ENCODE assay signal across 8 mouse cellular contexts in the genomic region with DNA sequence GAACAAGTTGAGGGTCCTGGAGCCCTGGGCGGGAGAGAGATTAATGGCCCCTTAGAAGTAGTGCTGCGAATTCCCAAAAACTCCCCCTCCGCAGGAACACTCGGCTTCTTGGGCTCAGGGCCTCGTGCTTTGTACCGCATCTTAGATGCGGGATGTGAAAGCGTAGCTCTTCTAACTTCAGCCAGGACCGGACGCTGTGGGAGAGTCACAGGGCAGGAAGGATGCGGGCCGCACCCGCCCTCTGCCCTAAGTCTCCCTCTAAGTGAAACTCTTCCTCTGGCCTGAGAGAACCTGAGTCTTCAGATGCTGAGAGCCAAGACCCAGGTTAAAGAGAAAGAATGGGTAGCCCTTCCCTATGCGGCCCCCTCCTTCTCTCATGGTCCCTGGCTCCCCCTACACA. TPM values are rescaled to one million over a fixed set of nuclear protein-coding genes. Genes with fewer than 3 reads are reported as not detected.
DNase-seq lines count a peak whose midpoint lies in the region; ATAC-seq and TF ChIP-seq lines count a peak whose summit lies in the region.

No protein-coding gene starts in this region.

- no peak for TF ChIP-seq EP300 in heart, postnatal 0 days (IDR thresholded peaks at IDR 0.05; ENCODE audit: low read depth)

- peaks cover 10% of the 10 kb centered on the region for H3K36me3 ChIP-seq in heart, postnatal 0 days (replicated peaks; ENCODE audit: control insufficient read depth, insufficient read depth, low read length)
- H3K36me3 ChIP-seq in limb, embryonic 12.5 days = peaks cover 16% of the 10 kb centered on the region
- no peaks in the 10 kb centered on the region for H3K36me3 ChIP-seq in midbrain, embryonic 16.5 days (ENCODE audit: control insufficient read depth, insufficient read depth, low read length)

- no peak for ATAC-seq in heart, postnatal 0 days (ENCODE audit: insufficient read depth, low read depth)
- no peak for ATAC-seq in limb, embryonic 12.5 days (ENCODE audit: insufficient number of reproducible peaks, insufficient read depth, low FRiP score, low TSS enrichment, low read depth)
- no peak for ATAC-seq in midbrain, embryonic 16.5 days

- H3K4me3 ChIP-seq in heart, postnatal 0 days (ENCODE audit: low read depth, low read length) = peak overlapping the region; percentile 86
- H3K4me3 ChIP-seq in limb, embryonic 12.5 days (replicated peaks) = peak overlapping the region; percentile 87
- peak overlapping the region; percentile 61 for H3K4me3 ChIP-seq in midbrain, embryonic 16.5 days (ENCODE audit: low read depth, low read length)

- no peak for TF ChIP-seq CTCF in heart, postnatal 0 days (IDR thresholded peaks at IDR 0.05; ENCODE audit: low read depth)

- H3K9me3 ChIP-seq in heart, postnatal 0 days (replicated peaks; ENCODE audit: control insufficient read depth, low read length) = no peaks in the 10 kb centered on the region
- no peaks in the 10 kb centered on the region for H3K9me3 ChIP-seq in limb, embryonic 12.5 days
- H3K9me3 ChIP-seq in midbrain, embryonic 16.5 days (replicated peaks; ENCODE audit: control insufficient read depth, low read length, poor library complexity, severe bottlenecking) = no peaks in the 10 kb centered on the region

- DNase-seq in 416B (ENCODE audit: low read depth) (peak; percentile 54), R1 (ENCODE audit: low read depth, low spot score) (peak; percentile 36)
- peak; percentile 36 for DNase-seq in heart, postnatal 0 days (ENCODE audit: low spot score)
- no peak for DNase-seq in ovary, adult 18-20 months (ENCODE audit: low spot score)
- no peak for DNase-seq in layer of hippocampus, postnatal 10 days (ENCODE audit: low spot score in 2 of 2)
- DNase-seq in layer of hippocampus, adult 9-10 months (ENCODE audit: low spot score) = no peak

- WGBS in heart, postnatal 0 days = 22% methylated on average over 14 of the region's 14 CpGs
- WGBS in limb, embryonic 12.5 days = 4% methylated on average over 14 of the region's 14 CpGs
- WGBS in midbrain, embryonic 16.5 days = 6% methylated on average over 14 of the region's 14 CpGs

- H3K9ac ChIP-seq in heart, postnatal 0 days (replicated peaks; ENCODE audit: low read depth, low read length) = peak overlapping the region; percentile 75
- peak overlapping the region; percentile 91 for H3K9ac ChIP-seq in limb, embryonic 12.5 days (replicated peaks)
- peak overlapping the region; percentile 77 for H3K9ac ChIP-seq in midbrain, embryonic 16.5 days (ENCODE audit: low read depth, low read length)

- peaks cover 4% of the 10 kb centered on the region; the same call in 1 of the 2 replicates for H3K27me3 ChIP-seq in heart, postnatal 0 days (ENCODE audit: control insufficient read depth, insufficient read depth, low read length)
- peaks cover 8% of the 10 kb centered on the region for H3K27me3 ChIP-seq in limb, embryonic 12.5 days
- H3K27me3 ChIP-seq in midbrain, embryonic 16.5 days (ENCODE audit: control insufficient read depth, insufficient read depth, low read depth, low read length) = no peaks in the 10 kb centered on the region

- peak overlapping the region; percentile 93 for H3K4me2 ChIP-seq in heart, postnatal 0 days (ENCODE audit: low read depth, low read length)
- H3K4me2 ChIP-seq in limb, embryonic 12.5 days = peak overlapping the region; percentile 79
- peak overlapping the region; percentile 85 for H3K4me2 ChIP-seq in midbrain, embryonic 16.5 days (ENCODE audit: low read length)

- H3K27ac ChIP-seq in heart, postnatal 0 days (ENCODE audit: low read depth) = peak overlapping the region; percentile 82
- H3K27ac ChIP-seq in limb, embryonic 12.5 days = peak overlapping the region; percentile 90
- 0 out of 2 replicates have a peak overlapping the region, but pooled peaks have one; percentile 9 for H3K27ac ChIP-seq in midbrain, embryonic 16.5 days (ENCODE audit: low read length)

- H3K4me1 ChIP-seq in heart, postnatal 0 days (ENCODE audit: control insufficient read depth, insufficient read depth) = 0 out of 2 replicates have a peak, but pooled peaks cover 5% of the 10 kb centered on the region
- H3K4me1 ChIP-seq in limb, embryonic 12.5 days (replicated peaks) = peaks cover 76% of the 10 kb centered on the region
- H3K4me1 ChIP-seq in midbrain, embryonic 16.5 days (ENCODE audit: control insufficient read depth, insufficient read depth, low read length) = peaks cover 9% of the 10 kb centered on the region

RNA-seq across cellular contexts. Expression of a gene that starts 1.0 kb away (rescaled TPM):
- total RNA-seq in heart, postnatal 0 days (2014; rRNA removed; ENCODE audit: low replicate concordance) = 8.0 and 21.3 TPM in 2 replicates
- polyA plus RNA-seq in heart, postnatal 0 days (2015; fragmentation: Nextera tagmentation; extraction: Ambion mirVana) = 2.0 and 2.3 TPM in 2 replicates
- polyA plus RNA-seq in limb, embryonic 12.5 days (2016; fragmentation: Nextera tagmentation; extraction: Ambion mirVana) = 7.9 and 10.5 TPM in 2 replicates
- polyA plus RNA-seq in midbrain, embryonic 16.5 days (2015; fragmentation: Nextera tagmentation; extraction: Ambion mirVana) = 0.95 and 1.1 TPM in 2 replicates
- 10 to 100 TPM; 33.3 to 35.3 TPM for total RNA-seq in layer of hippocampus, postnatal 10 days (2021)

RNA-seq across cellular contexts. Expression of a gene that starts 29.1 kb away (rescaled TPM):
- total RNA-seq in heart, postnatal 0 days (2014; rRNA removed; ENCODE audit: low replicate concordance) = 40.2 and 56.0 TPM in 2 replicates
- polyA plus RNA-seq in heart, postnatal 0 days (2015; fragmentation: Nextera tagmentation; extraction: Ambion mirVana) = 7.4 and 8.6 TPM in 2 replicates
- 5.5 and 7.0 TPM in 2 replicates for polyA plus RNA-seq in limb, embryonic 12.5 days (2016; fragmentation: Nextera tagmentation; extraction: Ambion mirVana)
- polyA plus RNA-seq in midbrain, embryonic 16.5 days (2015; fragmentation: Nextera tagmentation; extraction: Ambion mirVana) = 5.0 and 6.4 TPM in 2 replicates
- total RNA-seq in layer of hippocampus, postnatal 10 days (2021) = 10 to 100 TPM; 28.4 to 33.9 TPM

RNA-seq across cellular contexts. Expression of a gene that starts 51.1 kb away (rescaled TPM):
- 22.3 and 25.9 TPM in 2 replicates for total RNA-seq in heart, postnatal 0 days (2014; rRNA removed; ENCODE audit: low replicate concordance)
- 5.2 and 5.8 TPM in 2 replicates for polyA plus RNA-seq in heart, postnatal 0 days (2015; fragmentation: Nextera tagmentation; extraction: Ambion mirVana)
- polyA plus RNA-seq in limb, embryonic 12.5 days (2016; fragmentation: Nextera tagmentation; extraction: Ambion mirVana) = 7.3 and 8.2 TPM in 2 replicates
- polyA plus RNA-seq in midbrain, embryonic 16.5 days (2015; fragmentation: Nextera tagmentation; extraction: Ambion mirVana) = 22.1 and 24.5 TPM in 2 replicates
- total RNA-seq in layer of hippocampus, postnatal 10 days (2021) = 10 to 100 TPM; 78.9 to 79.2 TPM

RNA-seq across cellular contexts. Expression of a gene that starts 59.1 kb away (rescaled TPM):
- 43.7 and 61.6 TPM in 2 replicates for total RNA-seq in heart, postnatal 0 days (2014; rRNA removed; ENCODE audit: low replicate concordance)
- 48.6 and 53.4 TPM in 2 replicates for polyA plus RNA-seq in heart, postnatal 0 days (2015; fragmentation: Nextera tagmentation; extraction: Ambion mirVana)
- polyA plus RNA-seq in limb, embryonic 12.5 days (2016; fragmentation: Nextera tagmentation; extraction: Ambion mirVana) = 66.9 and 67.4 TPM in 2 replicates
- 74.8 and 79.8 TPM in 2 replicates for polyA plus RNA-seq in midbrain, embryonic 16.5 days (2015; fragmentation: Nextera tagmentation; extraction: Ambion mirVana)
- 10 to 100 TPM; 41.1 to 43.3 TPM for total RNA-seq in layer of hippocampus, postnatal 10 days (2021)

Comparison
In these comparisons a context has a peak if more than half of its experiments do, and no peak if none do; other contexts are left out.
1. DNase-seq: peak in 416B (single experiment), R1 (single experiment) and heart, postnatal 0 days (single experiment); none in ovary, adult 18-20 months (single experiment), layer of hippocampus, postnatal 10 days (0 of 2) and layer of hippocampus, adult 9-10 months (single experiment).
2. H3K27ac ChIP-seq: peak in every context shown above with its lines; median percentile 90 in limb, embryonic 12.5 days; 82 in heart, postnatal 0 days; 9 in midbrain, embryonic 16.5 days.
3. Peak in every context shown above with its lines, with median percentiles within 50 percentile points of each other: H3K4me2 ChIP-seq, H3K4me3 ChIP-seq and H3K9ac ChIP-seq.